Mouse (Mus musculus): Measurements from ENCODE around the gene Cnksr3.

DNA sequence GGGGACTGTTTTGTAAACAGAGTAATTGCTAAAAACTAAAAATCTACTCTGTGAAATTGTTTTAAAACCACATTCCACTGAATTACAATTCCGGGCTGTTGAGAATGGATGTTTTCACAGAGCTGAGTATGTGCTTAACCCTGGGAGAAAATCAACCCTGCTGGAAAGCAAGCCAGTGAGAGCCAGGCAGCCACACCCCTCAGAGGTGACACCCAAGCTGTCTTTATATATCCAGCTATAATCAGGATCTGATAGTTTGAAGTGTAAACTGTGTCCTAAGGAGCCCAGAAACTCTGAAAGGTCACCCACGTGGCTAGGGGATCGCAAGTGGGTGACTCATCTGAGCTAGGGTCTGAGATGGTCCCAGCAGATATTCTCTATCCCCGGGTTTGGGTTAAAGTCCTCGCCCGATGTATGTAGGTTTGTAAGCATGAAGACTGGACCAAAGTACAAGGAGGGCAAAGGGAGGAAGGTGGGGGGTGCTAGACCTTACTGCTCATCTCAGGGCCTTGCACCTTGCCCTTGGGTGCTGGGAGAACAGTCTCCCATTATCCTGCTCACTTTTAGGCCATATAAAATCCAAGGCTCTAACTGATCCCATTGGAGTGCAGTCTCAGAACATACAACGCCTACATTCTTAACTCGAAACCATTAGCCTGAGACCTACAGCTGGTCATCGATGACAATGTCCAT is 20.2 kb downstream of the Cnksr3 start:
- TF ChIP-seq CTCF (IDR thresholded peaks at IDR 0.05; ENCODE audit: low read depth, low read length) (no peak), GATA1 (IDR thresholded peaks at IDR 0.05; ENCODE audit: borderline replicate concordance, low read length) (no peak), GATA2 (IDR thresholded peaks at IDR 0.05; ENCODE audit: borderline replicate concordance, low read depth, low read length) (no peak)

Data from G1E (cell line).